In genomic region chr2:30262840-30263441, GRCm38 (mm10) we compare ENCODE assay signal across 10 mouse cellular contexts. TPM values are rescaled to one million over a fixed set of nuclear protein-coding genes. Genes with fewer than 3 reads are reported as not detected.
A peak's percentile ranks its signal among the peaks of the same experiment; 100 is the strongest.
DNase-seq lines count a peak whose midpoint lies in the region; ATAC-seq lines count a peak whose summit lies in the region.
"Had no signal": no experiment of that assay in that cellular context is flagged by ENCODE, and none has a peak within 500 bp of the region (broad histone marks: within the 10 kb centered on the region; RNA-seq: fewer than 3 reads in every experiment).

No protein-coding gene starts in this region.

- peak; percentile 65 to 88 for DNase-seq in adrenal gland, adult (ENCODE audit: inconsistent age in 2 of 2, low spot score in 1 of 2)
- no peak for DNase-seq in adrenal gland, adult 8-10 months
- no peak for DNase-seq in midbrain, embryonic 11.5 days (ENCODE audit: low spot score, missing footprints)
- no peak for DNase-seq in midbrain, embryonic 10.5 days (ENCODE audit: low spot score)
- peak; percentile 63 for DNase-seq in layer of hippocampus, adult 9-11 months
- DNase-seq in skeletal muscle tissue, adult 2 months (ENCODE audit: low read depth, low spot score): peak; percentile 47
- no peak for DNase-seq in thymus, postnatal 14 days

- no peaks in the 10 kb centered on the region for H3K27me3 ChIP-seq in midbrain, embryonic 11.5 days (ENCODE audit: control insufficient read depth, insufficient read depth, low read length)
- H3K27me3 ChIP-seq in midbrain, embryonic 10.5 days (ENCODE audit: low read depth, poor library complexity, severe bottlenecking): no peaks in the 10 kb centered on the region
- no peaks in the 10 kb centered on the region for H3K27me3 ChIP-seq in heart, embryonic 11.5 days (ENCODE audit: control insufficient read depth, insufficient read depth, low read length)
- H3K27me3 ChIP-seq: neural tube, embryonic 12.5 days had no signal

- H3K4me2 ChIP-seq in midbrain, embryonic 11.5 days: no peak overlapping the region
- no peak overlapping the region for H3K4me2 ChIP-seq in heart, embryonic 11.5 days
- H3K4me2 ChIP-seq: neural tube, embryonic 12.5 days had no signal

- H3K9ac ChIP-seq in midbrain, embryonic 11.5 days (ENCODE audit: low read length): no peak overlapping the region
- no peak overlapping the region for H3K9ac ChIP-seq in heart, embryonic 11.5 days (ENCODE audit: low read depth, low read length)
- H3K9ac ChIP-seq: neural tube, embryonic 12.5 days had no signal

- no peak overlapping the region for H3K4me3 ChIP-seq in midbrain, embryonic 11.5 days (ENCODE audit: low read depth, low read length)
- H3K4me3 ChIP-seq in midbrain, embryonic 10.5 days: no peak overlapping the region
- no peak overlapping the region for H3K4me3 ChIP-seq in heart, embryonic 11.5 days (ENCODE audit: low read depth, low read length)
- H3K4me3 ChIP-seq: neural tube, embryonic 12.5 days had no signal

- WGBS in midbrain, embryonic 11.5 days: 79% methylated on average over 4 of the region's 4 CpGs
- WGBS in midbrain, embryonic 10.5 days: 83% methylated on average over 4 of the region's 4 CpGs
- 62% methylated on average over 4 of the region's 4 CpGs for WGBS in heart, embryonic 11.5 days (ENCODE audit: insufficient replicate concordance)

- H3K27ac ChIP-seq in midbrain, embryonic 11.5 days (ENCODE audit: low read depth, low read length): no peak overlapping the region
- H3K27ac ChIP-seq in midbrain, embryonic 10.5 days (replicated peaks): no peak overlapping the region
- H3K27ac ChIP-seq in heart, embryonic 11.5 days (ENCODE audit: low read depth, low read length): peak overlapping the region; percentile 29; the same call in 1 of the 2 replicates
- H3K27ac ChIP-seq: neural tube, embryonic 12.5 days had no signal

- peaks cover 22% of the 10 kb centered on the region for H3K36me3 ChIP-seq in midbrain, embryonic 11.5 days (ENCODE audit: control insufficient read depth, insufficient read depth, low read length)
- peaks cover 79% of the 10 kb centered on the region for H3K36me3 ChIP-seq in midbrain, embryonic 10.5 days
- H3K36me3 ChIP-seq in heart, embryonic 11.5 days (ENCODE audit: control insufficient read depth, insufficient read depth, low read length): peaks cover 20% of the 10 kb centered on the region

- ATAC-seq in midbrain, embryonic 11.5 days (ENCODE audit: low FRiP score): peak; percentile 44; the same call in 1 of the 2 replicates
- no peak for ATAC-seq in heart, embryonic 11.5 days (replicated peaks; ENCODE audit: insufficient number of reproducible peaks, low FRiP score, low TSS enrichment)

- H3K9me3 ChIP-seq in midbrain, embryonic 11.5 days (ENCODE audit: control insufficient read depth, low read length): no peaks in the 10 kb centered on the region
- no peaks in the 10 kb centered on the region for H3K9me3 ChIP-seq in midbrain, embryonic 10.5 days (replicated peaks)
- H3K9me3 ChIP-seq in heart, embryonic 11.5 days (replicated peaks; ENCODE audit: control insufficient read depth, low read length): no peaks in the 10 kb centered on the region
- H3K9me3 ChIP-seq: neural tube, embryonic 12.5 days had no signal

- peaks cover 7% of the 10 kb centered on the region for H3K4me1 ChIP-seq in midbrain, embryonic 11.5 days (ENCODE audit: control insufficient read depth, insufficient read depth, low read length)
- H3K4me1 ChIP-seq in midbrain, embryonic 10.5 days: peaks cover 27% of the 10 kb centered on the region
- H3K4me1 ChIP-seq in heart, embryonic 11.5 days (ENCODE audit: control insufficient read depth, insufficient read depth, low read length): peaks cover 52% of the 10 kb centered on the region

RNA-seq across cellular contexts. Expression of gene Phyhd1, which starts 3.1 kb away (rescaled TPM):
- 10 to 100 TPM; 12.0 to 20.7 (median 15.4) TPM for total RNA-seq in adrenal gland, adult 8-10 months (2022)
- polyA plus RNA-seq in midbrain, embryonic 11.5 days (2014; fragmentation: Nextera tagmentation; extraction: Ambion mirVana): 2.9 and 3.5 TPM in 2 replicates
- 2.7 and 4.7 TPM in 2 replicates for polyA plus RNA-seq in midbrain, embryonic 10.5 days (2016; fragmentation: Nextera tagmentation; extraction: Ambion mirVana)
- 4.7 and 7.4 TPM in 2 replicates for polyA plus RNA-seq in heart, embryonic 11.5 days (2014; fragmentation: Nextera tagmentation; extraction: Ambion mirVana)

RNA-seq across cellular contexts. Expression of gene Gm28038, which starts 17.9 kb away (rescaled TPM):
- not detected for total RNA-seq in adrenal gland, adult 8-10 months (2022)
- not detected in 2 replicates for polyA plus RNA-seq in midbrain, embryonic 11.5 days (2014; fragmentation: Nextera tagmentation; extraction: Ambion mirVana)
- not detected in 2 replicates for polyA plus RNA-seq in midbrain, embryonic 10.5 days (2016; fragmentation: Nextera tagmentation; extraction: Ambion mirVana)
- not detected in 2 replicates for polyA plus RNA-seq in heart, embryonic 11.5 days (2014; fragmentation: Nextera tagmentation; extraction: Ambion mirVana)
- total RNA-seq: layer of hippocampus, postnatal 25 days had no signal
- polyA plus RNA-seq: neural tube, embryonic 12.5 days had no signal

RNA-seq across cellular contexts. Expression of gene Gm28035, which starts 22.6 kb away (rescaled TPM):
- 1 to 10 TPM in 3 of 4 experiments, under 1 TPM in 1; 0.58 to 5.3 (median 2.8) TPM for total RNA-seq in adrenal gland, adult 8-10 months (2022)
- 0.05 and 0.21 TPM in 2 replicates for polyA plus RNA-seq in midbrain, embryonic 11.5 days (2014; fragmentation: Nextera tagmentation; extraction: Ambion mirVana)
- polyA plus RNA-seq in midbrain, embryonic 10.5 days (2016; fragmentation: Nextera tagmentation; extraction: Ambion mirVana): 0.10 TPM in 2 replicates
- 0.49 TPM in 1 of 2 replicates, not detected in the other for polyA plus RNA-seq in heart, embryonic 11.5 days (2014; fragmentation: Nextera tagmentation; extraction: Ambion mirVana)

RNA-seq across cellular contexts. Expression of gene Dolk, which starts 23.2 kb away (rescaled TPM):
- 10 to 100 TPM; 31.2 to 42.7 (median 37.6) TPM for total RNA-seq in adrenal gland, adult 8-10 months (2022)
- 23.6 and 25.7 TPM in 2 replicates for polyA plus RNA-seq in midbrain, embryonic 11.5 days (2014; fragmentation: Nextera tagmentation; extraction: Ambion mirVana)
- 27.3 and 29.4 TPM in 2 replicates for polyA plus RNA-seq in midbrain, embryonic 10.5 days (2016; fragmentation: Nextera tagmentation; extraction: Ambion mirVana)
- polyA plus RNA-seq in heart, embryonic 11.5 days (2014; fragmentation: Nextera tagmentation; extraction: Ambion mirVana): 26.6 and 27.7 TPM in 2 replicates

RNA-seq across cellular contexts. Expression of gene Nup188, which starts 23.3 kb away (rescaled TPM):
- total RNA-seq in adrenal gland, adult 8-10 months (2022): 10 to 100 TPM; 28.2 to 33.6 (median 30.2) TPM
- 46.0 and 53.7 TPM in 2 replicates for polyA plus RNA-seq in midbrain, embryonic 11.5 days (2014; fragmentation: Nextera tagmentation; extraction: Ambion mirVana)
- polyA plus RNA-seq in midbrain, embryonic 10.5 days (2016; fragmentation: Nextera tagmentation; extraction: Ambion mirVana): 55.4 and 57.7 TPM in 2 replicates
- polyA plus RNA-seq in heart, embryonic 11.5 days (2014; fragmentation: Nextera tagmentation; extraction: Ambion mirVana): 34.2 and 37.4 TPM in 2 replicates

Comparison
In these comparisons a context has a peak if more than half of its experiments do, and no peak if none do; other contexts are left out.
1. DNase-seq: peak in adrenal gland, adult (2 of 2), layer of hippocampus, adult 9-11 months (single experiment) and skeletal muscle tissue, adult 2 months (single experiment); none in adrenal gland, adult 8-10 months (single experiment), midbrain, embryonic 11.5 days (single experiment), midbrain, embryonic 10.5 days (single experiment) and thymus, postnatal 14 days (single experiment).